In genomic region chr6:17922180-17922579, GRCm38 (mm10) we compare ENCODE assay signal across 15 mouse cellular contexts.
"Had no signal": no experiment of that assay in that cellular context is flagged by ENCODE, and none has a peak within 500 bp of the region (broad histone marks: within the 10 kb centered on the region; RNA-seq: fewer than 3 reads in every experiment).

No protein-coding gene starts in this region.

- H3K27me3 ChIP-seq: liver, embryonic 12.5 days; midbrain, embryonic 13.5 days; midbrain, embryonic 15.5 days; neural tube, embryonic 12.5 days; stomach, embryonic 15.5 days had no signal

- H3K4me2 ChIP-seq: liver, embryonic 12.5 days; lung, embryonic 14.5 days; midbrain, embryonic 11.5 days; midbrain, embryonic 13.5 days; midbrain, embryonic 15.5 days; neural tube, embryonic 12.5 days; stomach, embryonic 15.5 days had no signal

- H3K4me3 ChIP-seq: liver, embryonic 12.5 days; midbrain, embryonic 13.5 days; midbrain, embryonic 15.5 days; neural tube, embryonic 12.5 days; stomach, embryonic 15.5 days had no signal

- H3K9ac ChIP-seq: liver, embryonic 12.5 days; liver, embryonic 14.5 days; lung, embryonic 14.5 days; midbrain, embryonic 13.5 days; midbrain, embryonic 15.5 days; neural tube, embryonic 12.5 days; stomach, embryonic 15.5 days had no signal

- H3K9me3 ChIP-seq: liver, embryonic 12.5 days; midbrain, embryonic 13.5 days; midbrain, embryonic 15.5 days; neural tube, embryonic 12.5 days; stomach, embryonic 15.5 days had no signal

- H3K4me1 ChIP-seq: liver, embryonic 12.5 days; midbrain, embryonic 15.5 days; neural tube, embryonic 12.5 days; stomach, embryonic 15.5 days had no signal

- ATAC-seq: liver, embryonic 12.5 days; midbrain, embryonic 13.5 days; midbrain, embryonic 15.5 days had no signal

- H3K36me3 ChIP-seq: stomach, embryonic 15.5 days had no signal

- H3K27ac ChIP-seq: liver, embryonic 12.5 days; liver, embryonic 14.5 days; midbrain, embryonic 13.5 days; midbrain, embryonic 15.5 days; neural tube, embryonic 12.5 days; stomach, embryonic 15.5 days; stomach, postnatal 0 days had no signal

- DNase-seq: lung, adult 18-20 months; lung, embryonic 14.5 days; lung, postnatal 14 days; lung, postnatal 4 days; right cerebral cortex, postnatal 14 days; thymus, adult 2 months; thymus, postnatal 36 days had no signal
